Mouse (Mus musculus): ENCODE results near the gene Zfpl1. TPM values are rescaled to one million over a fixed set of nuclear protein-coding genes. Genes with fewer than 3 reads are reported as not detected.

Gene Zfpl1
- total and polyA plus RNA-seq, 3 experiments, result 13.8 to 50.7 (median 15.6) TPM

DNA sequence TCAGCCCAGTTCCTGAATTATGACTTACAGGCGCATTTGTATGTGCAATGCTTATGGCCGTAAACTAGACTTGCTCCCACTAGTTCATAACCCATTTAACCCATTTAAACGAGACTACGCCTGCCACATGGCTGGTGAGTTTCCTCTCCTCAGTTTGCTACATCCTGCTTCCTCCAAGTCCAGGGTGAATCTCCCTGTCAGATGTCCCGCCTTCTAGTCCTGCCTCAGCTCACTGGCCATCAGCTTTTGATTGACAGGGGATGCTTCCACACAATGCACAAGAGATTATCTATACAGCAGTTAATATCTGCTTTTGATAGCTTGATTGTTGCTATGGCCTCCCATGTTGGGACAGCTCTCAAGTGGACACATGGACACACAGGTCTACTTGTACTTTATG is 30.5 kb downstream of the Zfpl1 start:
- intact Hi-C loops (cut with DNase I), result no loop called here
- DNase-seq, result no peak
- TF ChIP-seq EP300 (IDR thresholded peaks at IDR 0.05; ENCODE audit: insufficient read depth, low read depth, low read length) (no peak), POLR2A (IDR thresholded peaks at IDR 0.05; ENCODE audit: insufficient read depth, low read depth, low read length) (no peak), CTCF (IDR thresholded peaks at IDR 0.05) (no peak)
- Histone ChIP-seq H3K4me3 (no peak overlapping the region), H3K4me1 (ENCODE audit: control insufficient read depth, insufficient read depth, low read length) (peaks cover 3% of the 10 kb centered on the region), H3K79me2 (replicated peaks; ENCODE audit: control insufficient read depth, insufficient read depth, low read length) (no peaks in the 10 kb centered on the region), H3K27me3 (ENCODE audit: control insufficient read depth, insufficient read depth, low read length) (no peaks in the 10 kb centered on the region), H3K9ac (ENCODE audit: low read depth, low read length) (no peak overlapping the region), H3K36me3 (ENCODE audit: control insufficient read depth, insufficient read depth, low read length) (peaks cover 4% of the 10 kb centered on the region), H3K27ac (no peak overlapping the region)
- WGBS, result 65% methylated on average over 5 of the region's 5 CpGs

- no peaks in the 10 kb centered on the region for H3K27me3 ChIP-seq (ENCODE audit: control insufficient read depth, insufficient read depth, low read length)
- DNase-seq, result peak in 1 of 2 experiments; percentile 17
- 78% methylated on average over 7 of the region's 7 CpGs for WGBS
- H3K4me3 ChIP-seq, result no peak overlapping the region
- H3K36me3 ChIP-seq (ENCODE audit: control insufficient read depth, insufficient read depth, low read length), result no peaks in the 10 kb centered on the region; the same call in 1 of the 2 replicates
- no peak overlapping the region for H3K9ac ChIP-seq (ENCODE audit: low read depth, low read length)
- H3K27ac ChIP-seq, result no peak overlapping the region
- H3K79me2 ChIP-seq (replicated peaks; ENCODE audit: control insufficient read depth, insufficient read depth, low read length), result peaks cover 1% of the 10 kb centered on the region; the same call in 1 of the 2 replicates
- intact Hi-C loops (cut with DNase I), result no loop called here
- H3K4me1 ChIP-seq (ENCODE audit: control insufficient read depth, insufficient read depth, low read length), result peaks cover 2% of the 10 kb centered on the region
- no peak for TF ChIP-seq POLR2A (IDR thresholded peaks at IDR 0.05; ENCODE audit: insufficient read depth, low read depth, low read length)
- no peak for TF ChIP-seq EP300 (IDR thresholded peaks at IDR 0.05; ENCODE audit: insufficient read depth, low read depth, low read length)
These were observed 32.2 kb downstream of the Zfpl1 start for GRCm38 (mm10) chr19:6052516-6052915.

DNA sequence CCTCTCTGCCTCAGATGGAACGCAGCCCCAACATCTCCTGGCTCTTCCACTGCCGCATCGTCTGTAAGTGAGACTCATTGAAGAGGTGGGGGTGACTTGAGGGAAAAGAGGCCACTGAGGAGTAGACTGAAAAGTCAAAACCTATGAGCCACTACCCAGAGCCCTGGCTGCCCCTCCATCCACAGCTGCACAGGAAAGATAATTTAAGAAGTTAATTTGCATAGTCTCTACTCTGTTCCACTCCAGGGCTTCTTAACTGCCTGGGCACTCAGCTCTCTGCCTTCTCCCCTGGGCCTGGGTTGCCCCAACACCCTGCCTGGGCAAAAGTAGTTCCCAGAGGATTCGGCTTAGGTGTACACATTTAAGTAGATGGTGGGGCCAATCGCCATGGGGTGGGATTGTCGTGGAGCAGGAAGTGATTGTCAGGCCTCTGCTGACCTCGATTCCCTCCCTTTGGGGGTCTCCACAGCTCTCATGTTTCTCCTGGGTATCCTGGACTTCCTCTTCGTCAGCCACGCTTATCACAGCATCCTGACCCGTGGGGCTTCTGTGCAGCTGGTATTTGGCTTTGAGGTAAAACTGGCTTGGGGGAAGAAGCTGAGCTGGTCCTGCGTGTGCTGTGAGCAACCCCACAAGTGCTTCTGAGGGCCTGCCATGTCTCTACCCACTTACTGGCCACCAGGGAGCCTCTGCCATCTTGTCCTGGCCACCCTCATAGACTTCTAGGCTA is 35.9 kb downstream of the Zfpl1 start:
- H3K4me3 ChIP-seq, result no peak overlapping the region
- no peak overlapping the region for H3K27ac ChIP-seq
- H3K9ac ChIP-seq (ENCODE audit: low read depth, low read length), result no peak overlapping the region
- 74% methylated on average over 11 of the region's 11 CpGs for WGBS
- intact Hi-C loops (cut with DNase I), result loop anchor here (10.0 kb wide), 1 partner anchor 76 kb away; the partner anchor contains the start of gene Snx15
- DNase-seq, result no peak
- H3K4me1 ChIP-seq (ENCODE audit: control insufficient read depth, insufficient read depth, low read length), result peaks cover 5% of the 10 kb centered on the region
- TF ChIP-seq EP300 (IDR thresholded peaks at IDR 0.05; ENCODE audit: insufficient read depth, low read depth, low read length) (no peak), POLR2A (IDR thresholded peaks at IDR 0.05; ENCODE audit: insufficient read depth, low read depth, low read length) (no peak), CTCF (IDR thresholded peaks at IDR 0.05) (no peak)
- H3K36me3 ChIP-seq (ENCODE audit: control insufficient read depth, insufficient read depth, low read length), result no peaks in the 10 kb centered on the region
- H3K27me3 ChIP-seq (ENCODE audit: control insufficient read depth, insufficient read depth, low read length), result no peaks in the 10 kb centered on the region
- H3K79me2 ChIP-seq (replicated peaks; ENCODE audit: control insufficient read depth, insufficient read depth, low read length), result peaks cover 3% of the 10 kb centered on the region; the same call in 1 of the 2 replicates

DNA sequence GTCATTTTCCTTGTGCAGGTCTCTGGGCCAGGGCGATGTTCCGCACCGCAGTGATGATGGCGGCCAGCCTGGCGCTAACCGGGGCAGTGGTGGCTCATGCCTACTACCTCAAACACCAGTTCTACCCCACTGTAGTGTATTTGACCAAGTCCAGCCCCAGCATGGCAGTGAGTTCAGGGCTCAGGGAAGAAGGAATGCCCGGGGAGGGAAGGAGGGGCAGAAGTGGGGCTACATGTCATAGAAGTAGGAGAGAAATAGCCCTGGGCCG is 36.9 kb downstream of the Zfpl1 start:
- Histone ChIP-seq H3K79me2 (replicated peaks; ENCODE audit: control insufficient read depth, insufficient read depth, low read length) (peaks cover 3% of the 10 kb centered on the region; the same call in 1 of the 2 replicates), H3K27me3 (ENCODE audit: control insufficient read depth, insufficient read depth, low read length) (no peaks in the 10 kb centered on the region), H3K36me3 (ENCODE audit: control insufficient read depth, insufficient read depth, low read length) (no peaks in the 10 kb centered on the region), H3K4me3 (peak overlapping the region; percentile 82), H3K4me1 (ENCODE audit: control insufficient read depth, insufficient read depth, low read length) (peaks cover 5% of the 10 kb centered on the region), H3K9ac (ENCODE audit: low read depth, low read length) (peak overlapping the region; percentile 91), H3K27ac (no peak overlapping the region; the same call in 1 of the 2 replicates)
- 82% methylated on average over 8 of the region's 8 CpGs for WGBS
- TF ChIP-seq EP300 (IDR thresholded peaks at IDR 0.05; ENCODE audit: insufficient read depth, low read depth, low read length), result no peak
- TF ChIP-seq POLR2A (IDR thresholded peaks at IDR 0.05; ENCODE audit: insufficient read depth, low read depth, low read length), result no peak
- TF ChIP-seq CTCF (IDR thresholded peaks at IDR 0.05), result no peak
- no peak for DNase-seq
- intact Hi-C loops (cut with DNase I), result loop anchor here (10.0 kb wide), 1 partner anchor 77 kb away; the partner anchor contains the start of gene Snx15

DNA sequence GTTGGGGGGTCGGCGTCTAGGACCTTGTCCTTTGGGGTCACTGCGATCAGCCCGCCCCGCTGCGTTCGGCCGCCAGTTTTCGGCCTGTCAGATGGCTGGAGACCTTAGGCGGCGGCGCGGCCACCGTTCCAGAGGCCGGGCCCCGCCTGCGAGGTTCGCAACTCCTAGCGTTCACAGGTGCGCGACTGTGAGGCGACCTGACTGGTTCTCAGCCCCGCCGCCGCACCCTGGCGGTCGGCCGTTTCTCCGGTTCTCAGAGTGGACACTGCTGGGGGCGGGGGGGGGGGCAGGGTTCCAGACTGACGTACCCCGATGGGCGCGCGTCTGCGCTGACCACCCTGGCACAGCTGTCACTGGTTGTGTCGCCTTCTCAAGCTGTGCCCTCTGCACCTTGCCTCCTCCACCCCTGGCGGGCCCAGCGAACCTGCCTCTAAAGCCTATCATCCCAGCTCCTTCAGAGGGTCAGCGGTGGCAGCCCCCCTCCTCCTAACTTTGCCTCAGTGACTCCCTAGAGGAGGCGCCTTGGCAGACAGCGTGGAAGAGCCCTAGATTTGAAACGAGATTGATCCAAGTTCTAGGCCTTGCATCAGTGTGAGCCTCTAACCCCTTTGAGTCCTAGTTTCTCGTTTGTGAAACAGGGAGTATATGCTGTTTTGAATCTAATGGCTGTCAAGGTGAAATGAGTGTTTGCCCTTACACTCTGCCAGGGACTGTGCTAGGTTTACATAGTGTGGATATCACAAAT is 37.4 kb downstream of the Zfpl1 start:
- DNase-seq, result no peak
- TF ChIP-seq POLR2A (IDR thresholded peaks at IDR 0.05; ENCODE audit: insufficient read depth, low read depth, low read length) (no peak), EP300 (IDR thresholded peaks at IDR 0.05; ENCODE audit: insufficient read depth, low read depth, low read length) (no peak), CTCF (IDR thresholded peaks at IDR 0.05) (no peak)
- no peaks in the 10 kb centered on the region for H3K36me3 ChIP-seq (ENCODE audit: control insufficient read depth, insufficient read depth, low read length)
- H3K9ac ChIP-seq (ENCODE audit: low read depth, low read length), result peak overlapping the region; percentile 91
- WGBS, result 1% methylated on average over 42 of the region's 44 CpGs
- H3K27me3 ChIP-seq (ENCODE audit: control insufficient read depth, insufficient read depth, low read length), result no peaks in the 10 kb centered on the region
- H3K4me1 ChIP-seq (ENCODE audit: control insufficient read depth, insufficient read depth, low read length), result peaks cover 5% of the 10 kb centered on the region
- peak overlapping the region; percentile 82 for H3K4me3 ChIP-seq
- peak overlapping the region; percentile 99 for H3K27ac ChIP-seq
- H3K79me2 ChIP-seq (replicated peaks; ENCODE audit: control insufficient read depth, insufficient read depth, low read length), result peaks cover 3% of the 10 kb centered on the region; the same call in 1 of the 2 replicates
- intact Hi-C loops (cut with DNase I), result loop anchor here (10.0 kb wide), 1 partner anchor 77 kb away; the partner anchor contains the start of gene Snx15

All from heart, adult 2 months (tissue).